Mouse (Mus musculus) gastrocnemius, adult 8-10 months (tissue): ENCODE data around the gene Pon3. TPM values are rescaled to one million over a fixed set of nuclear protein-coding genes. Genes with fewer than 3 reads are reported as not detected.

ENCODE experiments used
- DNase-seq, 2 experiments: peaks; one replicate each; pipeline ENCODE4 v3.0.0; 2022; ENCODE audit warnings: low spot score in 2 of 2
- total RNA-seq, 4 experiments: library from RNA; stranded (reverse); gene quantifications; 2 replicates each; pipeline ENCODE4 v1.2.4; 2022

Pon3 gene
- total RNA-seq, 4 experiments from 2014 or later: 30.9 to 49.5 (median 36.0) TPM

DNA sequence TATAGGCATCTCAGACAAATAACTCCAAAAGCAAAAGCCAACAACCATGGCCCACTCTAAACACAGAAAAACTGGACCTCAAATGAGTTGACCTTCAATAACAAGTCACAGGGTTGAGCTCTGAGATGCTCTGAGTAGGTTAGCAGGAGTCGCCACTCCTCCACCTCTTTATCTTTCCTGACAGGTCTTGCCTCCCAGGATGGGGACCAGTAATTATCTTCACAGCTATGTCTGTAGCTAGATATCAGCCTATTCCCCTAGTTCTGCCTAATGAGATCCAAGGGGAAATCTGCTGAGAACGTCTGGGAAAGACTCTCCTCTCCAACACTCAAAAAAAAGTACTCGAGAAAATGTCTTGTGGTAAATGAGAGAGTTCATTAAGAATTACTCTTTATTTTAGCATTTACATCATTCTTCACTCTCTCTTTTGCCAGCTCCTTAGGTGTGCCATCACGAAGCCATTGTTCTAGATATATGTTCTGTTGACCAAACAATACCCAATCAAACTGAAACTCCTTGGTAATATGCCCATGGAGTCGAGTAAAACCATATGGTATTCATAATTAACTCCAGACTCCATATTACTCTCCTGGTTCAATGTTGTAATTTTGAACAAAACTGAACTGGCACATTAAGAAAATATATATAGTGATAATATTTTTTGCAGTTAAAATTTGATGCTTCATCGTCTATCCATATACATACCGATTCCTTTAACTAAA lies 69.7 kb downstream of the Pon3 start:
- DNase-seq: no peak

DNA sequence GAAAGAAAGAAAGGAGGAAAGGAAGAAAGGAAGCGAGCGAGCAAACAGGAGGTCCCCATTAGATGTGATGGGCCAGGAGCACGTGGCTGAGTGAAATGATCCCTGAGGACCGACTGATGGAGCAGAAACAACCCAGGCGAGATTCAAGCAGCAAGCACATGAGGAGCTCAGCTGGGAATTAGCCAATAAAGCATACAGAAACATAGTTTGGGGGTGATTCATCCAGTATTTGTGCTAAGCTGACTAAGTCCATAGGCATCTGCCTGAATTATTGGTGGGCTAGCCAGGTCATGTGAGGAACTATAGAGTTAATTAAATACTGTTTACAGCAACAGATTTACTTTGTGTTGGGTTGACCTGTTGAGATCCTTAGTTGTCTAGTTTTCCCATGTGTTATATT lies 75.4 kb downstream of the Pon3 start:
- no peak for DNase-seq

DNA sequence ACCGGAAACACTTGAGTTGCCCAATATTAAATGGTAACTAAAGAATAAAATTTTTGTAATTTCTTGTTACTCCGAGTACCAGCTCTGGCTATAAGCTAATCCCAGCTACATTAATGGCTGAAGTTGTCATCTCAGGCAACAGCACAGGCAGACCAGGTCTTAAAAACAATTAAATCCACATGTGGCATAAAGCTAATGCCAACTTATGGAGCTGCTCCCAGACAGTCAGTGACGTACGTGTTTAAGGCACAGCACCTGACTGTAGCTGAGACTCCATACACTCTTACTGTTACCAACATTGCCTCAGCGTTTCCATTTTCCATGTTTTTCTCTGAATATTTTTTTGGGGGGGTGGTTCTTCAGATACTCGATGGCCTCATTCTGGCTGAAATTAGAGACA lies 76.9 kb downstream of the Pon3 start:
- DNase-seq: no peak

DNA sequence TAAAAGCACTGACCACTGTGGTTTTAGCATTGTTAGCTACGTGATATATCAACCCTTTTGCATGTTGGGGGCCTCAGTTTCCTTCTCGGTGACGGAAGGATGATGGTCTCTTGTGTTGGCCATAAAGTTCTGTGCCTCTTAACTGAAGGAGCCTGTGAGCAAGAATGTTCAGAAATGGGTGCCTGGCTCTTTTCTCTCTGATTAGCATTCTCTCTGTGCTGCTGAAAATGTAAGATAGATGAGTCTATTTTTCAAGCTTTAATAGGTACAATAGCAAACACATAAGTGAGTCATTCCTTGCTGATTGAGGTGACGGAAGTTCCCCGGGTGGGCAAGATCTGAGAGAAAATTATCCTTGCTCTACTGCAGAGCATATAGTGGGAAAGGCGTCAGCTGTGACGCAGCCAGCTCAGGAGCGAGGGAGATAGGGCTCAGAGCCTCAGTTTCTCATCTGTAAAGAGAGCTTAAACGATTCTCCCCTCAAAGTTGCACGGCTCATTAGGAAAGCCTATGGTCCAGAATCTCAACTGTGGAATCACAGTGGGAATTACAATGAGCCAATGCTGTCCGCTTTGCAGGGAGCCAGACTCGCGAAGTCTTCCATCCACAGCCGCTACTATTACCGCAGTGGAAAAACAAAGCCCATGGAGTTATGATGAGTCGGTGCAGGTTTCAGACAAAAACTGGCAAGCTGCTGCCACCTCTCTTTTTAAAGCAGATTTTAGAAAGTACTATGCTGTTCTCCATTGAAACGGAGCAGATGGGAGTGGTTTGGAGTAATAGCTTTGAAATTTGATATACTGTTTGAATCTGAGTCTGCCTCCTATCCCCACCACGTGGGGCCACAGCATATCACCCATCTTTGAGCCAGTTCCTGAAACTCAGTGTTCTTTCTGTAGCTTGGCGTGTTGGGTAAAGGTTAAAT lies 77.9 kb downstream of the Pon3 start:
- no peak for DNase-seq

DNA sequence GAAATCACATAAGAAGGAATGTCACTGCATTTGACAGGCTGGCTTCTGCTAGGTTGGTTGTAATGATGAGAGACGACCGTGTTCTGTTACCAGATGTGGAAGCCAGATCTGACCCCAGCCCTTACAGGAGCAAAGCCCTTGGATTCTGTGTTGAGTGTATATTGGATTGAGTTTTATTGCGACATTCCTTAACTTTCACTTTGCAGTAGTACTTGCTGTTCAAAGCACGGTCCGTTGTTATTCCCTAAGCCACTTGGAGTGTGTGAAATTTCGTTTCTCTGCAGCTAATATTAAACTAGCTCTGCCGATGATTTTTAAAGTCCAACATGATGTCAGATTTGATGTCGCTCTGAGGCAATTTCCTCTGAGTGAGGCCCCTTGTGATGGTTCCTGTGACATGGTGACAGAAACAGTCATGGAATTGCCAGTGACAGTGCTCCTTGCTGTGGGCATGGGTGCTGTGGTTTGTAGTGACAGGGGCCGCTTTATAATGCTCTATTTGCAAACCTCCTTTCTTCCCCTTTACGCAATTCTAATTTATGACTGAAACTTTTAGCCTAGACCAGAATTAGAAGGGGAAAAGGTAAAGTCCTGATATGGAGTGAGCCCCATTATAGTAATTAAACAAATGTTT lies 81.8 kb downstream of the Pon3 start:
- no peak for DNase-seq

DNA sequence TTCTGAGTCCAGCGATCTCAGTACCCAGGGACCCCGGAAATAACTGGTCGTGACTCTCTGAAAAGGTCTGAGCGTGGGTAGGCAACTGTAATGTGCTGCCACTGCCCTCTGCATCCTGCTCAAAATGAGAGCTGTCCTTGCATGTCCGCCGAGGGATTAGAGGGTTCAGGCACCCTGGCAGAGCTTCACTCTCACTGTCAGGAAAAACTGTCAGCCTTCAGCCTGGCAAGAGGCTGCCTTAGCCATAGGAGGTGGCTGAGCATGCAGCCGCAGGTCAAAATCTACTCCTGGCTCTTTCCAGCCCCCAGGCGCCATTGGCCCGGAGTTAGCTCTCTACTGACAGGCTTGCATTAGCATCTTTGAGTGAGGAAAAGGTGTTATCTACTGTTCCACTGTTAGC lies 83.5 kb downstream of the Pon3 start:
- no peak for DNase-seq

DNA sequence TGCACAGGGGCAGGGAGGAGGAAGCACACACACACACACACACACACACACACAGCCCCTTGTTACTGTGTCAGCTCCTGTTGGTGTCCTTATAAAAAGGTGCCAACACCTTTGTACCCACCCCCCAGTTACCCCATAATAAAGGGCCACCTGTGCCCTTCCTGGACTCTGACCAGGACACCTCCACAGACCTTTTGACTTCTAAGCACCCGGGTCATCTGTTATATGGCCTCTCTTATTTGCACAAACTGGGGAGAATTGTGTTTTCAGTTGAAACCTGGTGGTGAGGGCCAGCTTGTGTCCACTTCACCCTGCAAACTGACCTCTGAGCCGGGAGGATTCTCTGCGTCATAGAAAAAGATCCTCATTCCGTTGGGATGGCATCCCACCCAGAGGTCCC lies 84.7 kb downstream of the Pon3 start:
- no peak for DNase-seq

Other genes with a start within 250 kb of the Pon3 start
- under 1 TPM in 2 of 4 experiments, not detected in 2; 0.38 to 0.51 TPM for gene Pon1, start 62.3 kb downstream of the Pon3 start, total RNA-seq
- gene Pon2, start 42.2 kb upstream of the Pon3 start, total RNA-seq: 10 to 100 TPM; 15.1 to 19.2 (median 18.5) TPM
- 10 to 100 TPM in 2 of 4 experiments, 1 to 10 TPM in 2; 8.2 to 16.9 (median 11.2) TPM for gene Asb4, start 127.1 kb upstream of the Pon3 start, total RNA-seq
- gene Pdk4, start 240.0 kb upstream of the Pon3 start, total RNA-seq: 100 to 1,000 TPM; 401 to 730 (median 519) TPM